Mouse (Mus musculus): ENCODE results near the gene Sema3d.

Gene Sema3d

DNA sequence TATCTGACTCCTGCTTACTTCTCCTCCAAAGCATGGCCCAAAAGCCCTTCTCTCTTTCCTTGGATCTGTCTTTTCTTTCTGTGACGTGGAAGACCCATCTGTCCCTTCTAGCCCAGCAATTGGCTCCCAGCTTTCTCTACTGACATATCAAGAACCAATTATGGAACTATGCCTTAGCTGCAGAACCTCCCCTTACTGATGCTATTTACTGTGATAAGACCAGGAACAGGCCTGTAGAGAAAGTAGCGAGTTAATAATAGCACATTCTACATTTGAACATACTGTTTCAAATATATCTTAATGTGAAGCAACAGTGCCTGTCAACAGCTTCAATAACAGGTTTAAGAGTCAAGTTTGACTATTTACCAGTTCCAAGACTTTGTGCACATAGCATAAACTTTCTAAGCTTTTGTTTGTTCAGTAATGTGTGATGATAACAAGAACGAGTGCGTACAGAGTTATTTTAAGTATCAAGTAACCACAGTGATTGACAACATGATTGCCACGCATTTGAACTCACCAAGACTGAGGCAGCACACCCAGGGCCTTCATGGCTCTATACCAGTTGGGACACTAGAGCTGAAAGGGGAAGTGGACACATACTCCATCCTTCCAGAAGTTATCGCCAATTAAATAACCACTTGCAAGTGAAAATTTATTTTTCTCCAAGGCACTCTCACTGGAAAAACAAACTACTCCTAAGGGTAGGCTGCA lies 116.8 kb downstream of the Sema3d start:
- DNase-seq: no peak

DNA sequence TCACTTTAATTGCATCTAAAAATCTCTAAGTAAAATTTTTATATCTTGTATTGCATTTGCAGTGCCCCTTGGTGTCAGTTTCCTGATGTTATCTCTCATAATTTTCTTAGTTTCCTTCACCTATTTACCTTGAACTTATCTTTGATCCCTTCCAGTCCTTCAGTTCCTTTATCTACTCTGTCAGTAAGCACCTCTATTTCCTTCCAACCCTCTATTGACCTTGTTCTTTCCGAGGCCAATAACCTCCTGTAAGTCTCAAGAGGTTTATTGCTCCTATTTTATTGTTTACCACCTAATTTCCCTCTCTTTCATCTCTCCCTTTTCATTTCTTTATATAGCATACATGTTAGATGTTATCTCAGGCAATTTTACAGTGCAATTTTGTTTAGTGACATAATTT lies 129.3 kb downstream of the Sema3d start:
- no peak for DNase-seq

DNA sequence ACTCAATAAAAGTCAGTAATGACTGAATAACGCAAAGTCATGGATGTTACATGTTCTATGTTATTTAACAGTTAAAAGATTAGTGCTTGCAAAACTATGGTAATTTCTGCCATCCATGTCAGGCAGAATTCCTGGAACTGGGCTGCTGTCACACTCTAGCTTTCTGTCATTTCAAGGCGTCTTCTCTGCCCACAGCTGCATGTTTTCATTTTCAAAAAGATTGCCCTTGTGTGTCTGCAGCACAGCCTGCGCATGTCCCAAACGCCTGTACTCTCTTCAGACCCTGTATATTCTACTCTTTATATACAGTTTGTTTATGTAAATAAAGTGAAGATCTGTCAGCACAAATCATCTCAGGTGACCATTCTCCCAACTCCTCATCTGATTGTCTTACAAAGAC lies 132.1 kb downstream of the Sema3d start:
- DNase-seq: no peak

DNA sequence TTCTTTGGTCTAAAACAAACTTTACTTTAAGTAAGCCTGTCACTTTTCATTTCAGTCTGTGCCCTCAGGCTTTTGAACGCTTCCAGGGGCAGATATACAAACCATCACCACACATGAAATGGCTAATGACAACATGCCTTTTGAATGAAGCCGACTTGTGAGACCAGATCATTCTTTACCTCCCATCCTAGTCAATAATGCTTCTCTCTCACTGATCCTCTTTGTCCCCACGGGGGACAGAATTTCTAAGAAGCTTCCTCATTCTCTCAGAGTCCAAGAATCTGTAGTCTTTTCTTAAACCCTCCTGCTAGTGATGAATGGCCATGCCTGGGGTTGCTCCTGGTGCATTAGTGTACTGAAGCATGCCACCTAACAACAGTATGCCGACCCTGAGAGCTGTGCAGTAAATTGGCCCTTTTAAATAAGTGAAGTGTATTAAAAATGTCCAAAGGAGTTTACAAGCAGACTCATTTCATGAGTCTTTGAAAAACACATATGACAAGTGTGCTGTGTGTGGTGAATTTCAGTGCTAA lies 142.1 kb downstream of the Sema3d start:
- DNase-seq: no peak

DNA sequence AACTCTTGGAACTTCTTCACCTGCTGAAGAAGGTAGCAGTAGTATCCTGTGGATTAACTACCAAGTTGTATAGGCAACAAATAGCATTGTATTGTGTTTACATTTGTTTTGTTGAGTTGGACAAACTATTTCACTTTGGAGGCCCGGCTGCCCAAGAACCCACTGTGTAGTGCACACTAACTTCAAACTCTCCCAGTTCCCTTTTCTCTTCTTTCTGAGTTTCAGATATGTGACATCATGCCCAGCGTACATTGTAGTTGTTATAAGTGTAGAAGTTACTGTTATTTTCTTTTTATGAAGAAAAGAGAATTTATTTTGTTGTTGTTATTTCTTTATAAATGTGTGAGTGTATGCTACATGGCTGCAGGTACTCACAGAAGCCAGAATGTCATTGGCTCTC lies 145.4 kb downstream of the Sema3d start:
- DNase-seq: no peak

DNA sequence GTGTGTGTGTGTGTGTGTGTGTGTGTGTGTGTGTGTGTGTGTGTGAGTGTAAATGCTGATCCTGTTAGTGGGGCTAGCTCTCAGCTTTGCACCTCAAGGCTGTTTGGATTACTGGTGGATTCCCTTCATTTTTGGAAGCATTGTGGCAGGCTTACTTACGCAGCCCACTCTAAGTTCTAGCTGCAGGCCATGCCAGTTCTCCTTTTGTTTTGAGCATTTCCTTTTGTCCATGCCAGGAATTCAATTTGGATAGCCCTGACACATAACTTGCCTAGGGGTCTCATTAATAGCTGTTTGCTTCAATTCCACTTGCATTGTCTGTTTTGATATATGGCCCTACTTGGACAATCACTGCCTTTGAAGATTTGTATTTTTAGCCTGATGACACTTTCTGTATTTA lies 146.6 kb downstream of the Sema3d start:
- no peak for DNase-seq

DNA sequence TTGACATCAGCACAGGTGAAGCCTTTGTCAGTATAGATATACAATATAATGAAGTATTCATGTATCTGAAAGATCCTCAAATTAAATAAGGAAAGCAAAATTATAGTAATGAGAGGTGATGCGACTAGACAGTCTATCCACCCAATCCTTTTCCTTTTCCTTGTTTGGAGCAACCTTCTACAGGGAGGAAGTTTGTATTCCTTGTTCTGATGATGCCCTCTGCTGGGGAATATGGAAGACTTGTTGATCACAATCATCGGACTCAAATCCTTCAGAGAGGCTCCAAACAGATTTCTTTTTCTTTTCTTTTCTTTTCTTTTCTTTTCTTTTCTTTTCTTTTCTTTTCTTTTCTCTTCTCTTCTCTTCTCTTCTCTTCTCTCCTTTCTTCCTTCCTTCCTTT lies 158.1 kb downstream of the Sema3d start:
- no peak for DNase-seq

DNA sequence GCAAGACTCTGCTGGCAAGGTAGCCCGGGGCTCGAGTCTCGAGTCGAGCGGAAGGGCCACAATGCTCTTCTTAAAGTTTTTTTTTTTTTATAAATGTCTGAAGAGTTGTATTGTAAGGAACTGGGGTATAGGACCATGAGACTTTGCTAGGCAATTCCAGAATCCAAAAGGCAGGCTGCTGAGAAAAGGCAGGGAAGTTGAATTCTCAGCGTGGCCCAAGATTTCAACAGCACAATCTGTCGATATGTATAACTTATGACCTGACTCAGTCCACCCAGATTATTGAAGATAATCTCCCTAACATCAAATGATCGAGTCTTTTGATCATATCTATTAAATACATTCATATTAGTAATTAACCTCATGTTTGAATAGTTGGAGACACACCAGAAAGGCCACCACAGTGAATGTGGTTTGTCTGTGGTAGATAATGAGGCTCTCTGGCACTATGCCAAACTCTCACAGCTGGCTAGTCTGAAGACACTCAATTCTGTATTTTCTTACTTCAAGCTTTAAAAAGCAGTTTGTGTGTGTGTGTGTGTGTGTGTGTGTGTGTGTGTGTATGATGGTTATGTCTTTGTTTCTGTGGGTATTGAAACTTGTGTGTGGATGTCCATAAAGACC lies 166.0 kb downstream of the Sema3d start:
- no peak for DNase-seq

DNA sequence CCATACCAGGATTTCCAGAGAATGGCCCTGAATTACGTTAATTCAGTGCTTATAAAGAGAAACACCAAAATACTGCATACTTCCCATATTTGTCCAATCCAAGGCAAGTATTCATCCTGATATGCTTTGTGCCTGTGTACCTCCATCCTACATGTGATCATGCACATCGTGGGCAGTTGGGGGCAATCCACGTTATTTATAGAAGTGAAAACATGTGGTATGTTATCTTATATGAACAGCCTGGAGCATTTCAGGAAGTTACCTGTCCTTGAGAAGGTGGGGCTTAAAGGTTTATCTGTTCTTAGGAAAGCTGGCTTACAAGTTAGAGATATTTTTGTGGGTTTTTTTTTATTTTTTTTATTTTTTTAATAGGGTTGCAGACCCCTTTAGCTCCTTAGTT lies 172.2 kb downstream of the Sema3d start:
- no peak for DNase-seq

DNA sequence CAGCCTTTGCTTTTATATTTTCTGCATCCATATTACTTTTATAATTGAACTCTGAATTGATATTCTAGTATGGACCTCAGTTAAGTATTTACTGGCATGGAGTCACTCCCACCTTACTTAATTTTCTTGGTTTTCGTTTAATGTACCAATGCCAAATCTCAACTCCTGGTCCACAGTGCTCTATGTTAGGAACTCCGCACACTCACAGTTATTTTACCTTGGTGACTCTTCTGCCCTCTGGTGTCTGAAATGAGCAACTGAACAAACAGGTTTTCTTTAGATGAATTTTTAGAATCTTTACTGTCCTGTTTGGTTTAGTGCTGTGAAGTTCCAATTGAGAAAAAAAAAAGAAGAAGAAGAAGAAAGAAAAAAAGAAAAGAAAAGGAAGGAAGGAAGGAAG lies 174.7 kb downstream of the Sema3d start:
- no peak for DNase-seq

DNA sequence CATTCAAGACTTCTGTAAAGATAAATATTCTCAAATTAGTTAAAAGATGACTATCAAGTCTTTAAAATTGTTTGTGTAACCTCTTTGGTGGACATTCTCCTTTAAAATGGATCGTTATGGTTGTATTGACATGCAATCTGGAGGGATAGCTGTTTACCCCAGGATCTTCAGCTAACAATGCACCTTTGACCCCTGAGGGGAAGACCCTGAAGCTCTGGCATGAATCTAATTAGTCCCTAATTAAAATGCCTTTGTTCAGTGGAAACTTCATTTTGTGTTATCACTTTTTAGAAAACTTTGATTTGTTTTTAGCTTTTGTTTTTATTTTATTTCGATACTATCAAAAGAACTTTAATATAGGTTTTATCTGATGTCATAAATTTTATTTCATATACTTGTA lies 178.6 kb downstream of the Sema3d start:
- no peak for DNase-seq

DNA sequence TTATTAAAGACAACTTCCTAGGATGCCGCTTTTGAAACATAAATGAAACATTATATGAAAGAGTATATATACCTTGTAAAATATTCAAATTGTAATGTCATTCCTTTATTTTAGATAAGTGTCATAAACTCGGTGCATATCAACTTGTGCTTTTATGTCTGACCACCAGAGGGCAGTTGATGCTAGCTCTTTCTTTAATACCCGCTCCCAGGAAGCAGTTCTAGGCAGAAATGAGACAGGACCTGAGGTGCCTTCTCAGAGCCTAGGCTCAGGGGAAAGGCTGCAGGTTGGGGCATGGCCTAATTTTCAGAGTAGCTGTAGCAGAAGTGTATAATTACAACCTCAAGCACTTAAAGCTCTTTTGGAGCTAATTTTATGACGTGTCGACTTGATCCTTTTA lies 179.0 kb downstream of the Sema3d start:
- DNase-seq: peak; percentile 55

DNA sequence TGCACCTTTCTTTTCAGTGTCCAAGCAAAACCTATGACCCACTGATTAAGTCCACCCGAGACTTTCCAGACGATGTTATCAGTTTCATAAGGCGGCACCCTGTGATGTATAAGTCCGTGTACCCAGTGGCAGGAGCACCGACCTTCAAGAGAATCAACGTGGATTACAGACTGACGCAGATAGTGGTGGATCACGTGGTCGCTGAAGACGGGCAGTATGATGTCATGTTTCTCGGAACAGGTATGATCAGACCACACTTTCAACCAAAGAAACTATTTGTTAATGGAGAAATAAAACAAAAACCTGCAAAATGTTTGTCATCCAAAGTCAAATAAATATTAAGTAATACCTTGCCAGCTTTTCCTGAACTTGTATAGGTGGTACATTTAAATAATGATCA lies 179.9 kb downstream of the Sema3d start:
- DNase-seq: no peak

DNA sequence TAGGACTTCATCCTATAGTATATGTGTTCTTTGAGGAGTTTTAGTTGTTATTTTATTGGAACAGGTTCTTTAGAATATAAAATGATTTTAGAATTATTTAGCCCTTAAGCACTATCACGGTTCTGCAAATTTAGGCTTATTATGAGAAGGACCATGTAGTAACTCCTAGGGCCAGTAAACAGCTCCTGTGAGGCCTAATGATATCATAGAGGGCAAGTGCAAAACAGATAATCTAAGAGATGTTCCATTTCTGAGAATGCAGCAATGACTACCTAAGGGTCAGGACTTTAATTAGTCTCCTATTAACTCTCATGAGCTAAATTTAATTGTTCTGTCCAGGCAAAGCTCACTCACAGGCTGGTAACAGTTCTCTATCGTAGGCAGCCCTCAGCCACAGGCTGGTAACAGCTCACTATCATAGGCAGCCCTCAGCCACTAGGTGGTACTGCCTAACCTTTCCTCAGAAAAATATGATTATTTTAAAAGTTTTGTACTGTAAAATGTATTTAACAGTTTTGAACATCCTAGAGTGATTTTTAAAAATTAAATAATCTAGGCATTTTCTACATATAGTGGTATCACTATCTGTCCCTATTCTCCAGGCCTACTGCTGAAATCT lies 181.5 kb downstream of the Sema3d start:
- peak; percentile 30 for DNase-seq

DNA sequence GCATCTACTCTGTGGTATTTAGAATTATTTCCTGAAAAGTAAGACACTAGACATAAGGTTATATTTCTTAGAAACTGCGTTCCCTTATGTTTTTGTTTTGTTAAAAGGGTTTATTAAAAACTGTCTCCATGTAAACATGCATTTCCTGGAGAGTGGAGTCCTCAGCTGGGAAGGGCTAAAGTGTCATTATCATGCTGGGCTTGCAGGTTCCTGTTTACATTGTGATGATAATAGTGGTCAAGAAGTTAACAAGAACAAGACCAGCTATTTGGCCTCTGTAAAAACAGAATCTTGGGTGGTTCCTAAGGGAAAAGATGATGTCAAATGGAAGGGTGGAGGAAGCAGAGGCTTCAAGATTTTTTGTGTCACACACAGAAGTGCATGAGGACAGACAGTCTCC lies 183.4 kb downstream of the Sema3d start:
- no peak for DNase-seq

DNA sequence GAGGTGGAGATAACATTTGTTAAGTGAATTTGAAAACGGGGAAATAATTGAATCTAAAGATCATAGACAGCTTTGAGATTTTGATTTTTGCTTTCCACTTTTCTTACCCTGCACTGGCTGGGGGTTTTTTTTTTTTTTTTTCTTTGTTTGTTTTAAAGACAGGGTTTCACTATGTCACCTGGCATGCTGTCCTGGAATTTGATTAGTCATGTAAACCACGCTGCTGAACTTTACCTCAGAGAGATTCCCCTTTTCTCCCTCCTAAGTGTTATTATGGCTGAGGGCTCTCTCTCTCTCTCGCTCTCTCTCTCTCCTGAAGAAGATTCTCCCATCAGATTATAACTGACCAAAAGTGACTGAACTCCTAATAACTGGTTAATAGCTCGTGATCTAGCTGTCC lies 191.4 kb downstream of the Sema3d start:
- no peak for DNase-seq

DNA sequence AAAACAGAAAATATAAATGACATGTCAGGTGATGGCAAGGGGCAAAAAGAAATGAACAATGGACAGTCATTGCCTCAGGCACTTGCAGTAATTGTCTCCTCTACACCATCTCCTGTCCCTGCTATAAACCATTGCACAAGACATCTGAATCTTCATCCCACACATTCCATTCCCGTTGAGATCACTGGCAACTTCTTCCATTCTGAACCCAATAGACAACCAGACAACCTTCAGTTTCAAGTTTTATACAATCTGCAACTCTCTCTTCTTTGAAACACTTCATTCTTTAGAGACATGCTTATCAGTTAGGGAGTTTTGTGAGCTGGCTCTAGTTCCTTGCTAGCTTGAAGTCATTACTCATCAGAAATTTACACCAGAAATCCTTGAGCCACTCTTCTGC lies 192.1 kb downstream of the Sema3d start:
- DNase-seq: no peak

DNA sequence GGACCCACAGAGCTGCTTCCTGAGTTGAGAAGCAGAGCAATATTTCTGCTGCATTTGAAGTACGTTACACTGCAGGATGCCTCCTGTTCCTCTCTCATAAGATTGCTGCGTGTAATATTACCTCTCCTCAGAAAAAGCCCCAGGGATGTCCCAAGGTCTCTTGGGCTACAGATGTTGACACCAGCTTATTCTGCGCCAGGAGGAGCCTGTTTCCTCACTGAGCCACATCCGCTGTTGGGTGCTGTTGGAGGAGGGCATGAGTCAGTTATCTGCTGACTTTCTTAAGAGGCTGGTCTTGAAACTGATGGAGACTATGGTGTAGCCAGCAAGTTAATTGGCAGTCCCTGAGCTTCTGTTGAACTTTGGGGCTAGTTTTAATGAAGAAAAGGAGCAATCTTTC lies 196.6 kb downstream of the Sema3d start:
- DNase-seq: no peak

DNA sequence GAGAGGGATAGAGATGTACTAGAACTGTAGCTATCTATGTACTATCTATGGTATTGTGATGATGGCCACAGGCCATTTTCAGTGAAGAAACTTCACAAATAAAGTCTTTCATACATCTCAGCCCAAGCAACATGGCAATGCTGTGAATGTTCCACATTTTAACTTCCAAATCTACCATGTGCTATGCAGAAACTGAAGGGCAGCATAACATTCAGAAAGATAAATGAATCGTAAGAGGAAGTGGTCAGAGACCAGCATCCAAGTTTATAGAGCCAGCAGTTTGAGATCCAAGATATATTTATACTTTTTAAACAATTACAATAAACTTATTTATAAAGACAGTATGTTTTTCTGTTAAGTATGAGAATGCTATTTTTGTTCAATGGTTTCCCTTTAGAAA lies 199.4 kb downstream of the Sema3d start:
- no peak for DNase-seq

DNA sequence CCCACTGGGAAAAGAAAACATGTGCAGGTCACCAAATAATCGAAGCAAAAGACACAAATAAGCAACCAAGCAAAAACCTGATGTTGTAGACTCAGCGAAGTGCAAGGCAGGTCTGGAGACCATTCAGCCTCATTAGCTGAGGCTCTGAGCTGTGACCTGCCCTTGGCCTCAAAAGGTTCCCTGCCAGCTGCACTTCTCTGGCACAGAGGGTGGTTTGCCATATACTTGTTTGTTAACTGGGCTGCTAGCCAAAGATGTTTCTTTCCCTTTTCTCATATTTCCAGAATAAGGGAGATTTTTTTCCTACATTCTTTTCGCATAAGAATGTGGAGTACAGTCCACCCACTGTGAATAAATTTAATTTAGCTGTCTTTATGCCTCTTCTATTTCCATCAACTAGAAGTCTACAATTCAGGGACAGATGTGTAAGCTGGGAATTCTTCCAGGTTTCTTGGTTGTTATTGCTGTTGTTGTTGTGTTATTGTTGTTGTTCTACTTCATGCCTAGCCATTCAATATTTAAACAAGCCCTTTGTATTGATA lies 200.2 kb downstream of the Sema3d start:
- DNase-seq: no peak

DNA sequence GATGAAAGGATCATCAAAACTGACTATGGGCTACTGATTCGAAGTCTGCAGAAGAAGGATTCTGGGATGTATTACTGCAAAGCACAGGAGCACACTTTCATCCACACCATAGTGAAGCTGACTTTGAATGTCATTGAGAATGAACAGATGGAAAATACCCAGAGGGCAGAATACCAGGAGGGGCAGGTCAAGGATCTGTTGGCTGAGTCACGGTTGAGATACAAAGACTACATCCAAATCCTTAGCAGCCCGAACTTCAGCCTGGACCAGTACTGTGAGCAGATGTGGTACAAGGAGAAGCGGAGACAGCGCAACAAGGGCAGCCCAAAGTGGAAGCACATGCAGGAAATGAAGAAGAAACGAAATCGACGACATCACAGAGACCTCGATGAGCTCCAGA lies 201.7 kb downstream of the Sema3d start:
- DNase-seq: no peak

DNA sequence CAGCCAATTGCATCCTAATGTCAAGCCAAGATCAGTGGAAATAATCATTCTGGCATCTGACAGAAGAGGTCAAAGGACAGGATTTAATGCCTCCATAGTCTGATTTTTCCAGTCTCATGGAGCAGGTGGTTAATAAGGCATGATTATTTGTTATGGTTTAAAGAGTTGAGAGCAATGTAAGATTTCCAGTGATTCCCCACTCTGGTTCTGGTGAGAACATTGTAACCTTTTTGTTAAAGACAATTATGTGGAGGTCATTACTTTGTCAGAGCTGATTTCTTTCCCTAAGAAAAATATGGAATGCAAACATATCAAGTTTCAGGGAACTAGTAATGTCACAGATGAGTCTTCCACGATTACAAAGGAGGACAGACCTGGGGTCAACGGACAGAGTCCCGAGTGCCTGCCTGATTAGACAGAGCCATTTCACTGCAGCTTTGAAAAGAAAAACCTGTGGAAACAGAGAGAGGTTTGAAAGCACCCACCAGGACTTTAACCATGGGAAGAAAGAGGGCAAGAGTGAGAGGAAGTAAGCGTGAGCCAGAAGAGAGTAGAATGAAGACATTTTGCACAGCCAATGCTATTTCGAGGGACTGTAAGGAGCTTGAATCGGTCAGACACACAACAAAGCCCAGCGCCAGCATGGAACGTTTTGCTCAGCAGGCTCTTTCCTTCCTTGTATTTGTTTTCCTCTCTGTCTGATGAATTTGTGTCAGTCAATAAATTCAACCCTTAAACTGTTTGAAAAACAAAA lies 251.2 kb downstream of the Sema3d start:
- DNase-seq: no peak

DNA sequence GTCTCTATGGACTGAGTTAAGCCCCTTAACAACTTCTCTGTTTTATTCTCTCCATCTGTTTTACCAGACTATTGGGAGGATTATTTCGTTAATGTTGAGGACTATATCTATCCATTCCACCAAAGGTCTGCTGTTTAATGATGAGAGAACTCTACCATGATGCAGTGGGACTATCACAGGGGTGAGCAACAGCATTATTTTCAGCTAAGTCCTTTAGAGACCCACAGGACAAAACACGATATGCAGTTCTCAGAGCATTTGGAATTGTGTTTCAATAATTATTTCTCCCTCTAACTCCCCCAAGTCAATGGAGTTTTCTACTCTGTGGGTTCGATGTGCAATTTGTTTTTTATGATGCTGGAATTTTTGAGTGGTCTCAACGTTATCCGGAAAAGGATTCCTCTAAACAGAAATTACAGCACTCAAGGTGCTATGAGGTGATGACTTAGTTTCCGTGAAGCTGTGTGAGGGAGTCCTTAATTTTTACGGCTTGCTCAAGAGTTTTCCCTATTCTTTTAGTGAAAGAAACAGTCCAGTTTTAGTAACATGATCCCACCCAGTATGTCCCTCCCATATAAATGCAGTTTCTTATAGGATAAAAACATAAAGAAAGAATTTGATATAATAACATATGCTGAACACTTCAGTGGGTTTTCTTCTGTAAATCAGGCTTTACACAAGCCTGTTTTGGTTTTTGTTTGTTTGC lies 254.7 kb downstream of the Sema3d start:
- DNase-seq: no peak

Measured in right cerebral cortex, postnatal 14 days (tissue).